Mouse (Mus musculus): Measurements from ENCODE around the gene Isx. TPM values are rescaled to one million over a fixed set of nuclear protein-coding genes. Genes with fewer than 3 reads are reported as not detected.

Isx gene
- polyA plus RNA-seq (2017; shearing (Covaris generic)) = not detected

DNA sequence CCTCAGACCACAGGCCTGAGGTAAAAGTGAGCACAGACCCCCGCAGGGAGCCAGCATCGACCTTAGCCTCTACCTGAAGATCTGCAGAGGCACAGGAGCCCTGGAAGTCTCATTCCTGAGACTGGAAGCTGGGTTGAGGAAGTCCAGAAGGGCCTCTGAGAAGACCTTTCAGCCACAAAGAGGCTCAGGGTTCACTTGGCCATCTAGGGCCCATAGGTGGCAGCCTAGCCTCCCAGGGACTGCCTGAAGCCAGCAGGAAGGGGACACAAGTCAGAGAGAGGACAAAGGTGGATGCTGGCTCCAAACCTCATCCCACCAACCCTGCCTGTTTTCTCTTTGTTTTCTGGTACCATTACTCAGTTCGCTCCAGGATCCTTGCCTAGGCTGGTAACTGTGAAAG lies at the start of gene Isx:
Gene Isx (plus strand): TSS at position 234 of the 400 bp plus-strand sequence.
- ATAC-seq = no peak

DNA sequence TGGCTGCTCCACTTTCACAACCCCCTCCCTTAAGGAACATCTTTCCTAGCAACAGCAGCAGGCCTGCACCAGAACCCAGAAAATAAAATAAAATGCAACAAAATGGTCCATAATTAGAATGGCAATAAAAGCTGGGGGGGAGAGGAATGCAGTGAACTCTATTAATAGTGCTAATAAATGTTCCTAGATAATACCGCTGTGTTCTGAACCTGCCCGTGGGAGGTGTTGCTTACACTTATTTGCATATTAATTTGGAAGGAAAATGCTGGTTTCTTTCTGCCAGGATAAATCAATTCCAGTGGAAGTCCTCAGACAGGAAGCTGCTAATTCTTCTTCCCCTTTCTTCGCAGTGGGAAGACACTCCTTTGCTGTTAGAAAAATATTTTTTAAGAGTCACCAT lies 45.3 kb upstream of the Isx start:
- ATAC-seq = no peak

DNA sequence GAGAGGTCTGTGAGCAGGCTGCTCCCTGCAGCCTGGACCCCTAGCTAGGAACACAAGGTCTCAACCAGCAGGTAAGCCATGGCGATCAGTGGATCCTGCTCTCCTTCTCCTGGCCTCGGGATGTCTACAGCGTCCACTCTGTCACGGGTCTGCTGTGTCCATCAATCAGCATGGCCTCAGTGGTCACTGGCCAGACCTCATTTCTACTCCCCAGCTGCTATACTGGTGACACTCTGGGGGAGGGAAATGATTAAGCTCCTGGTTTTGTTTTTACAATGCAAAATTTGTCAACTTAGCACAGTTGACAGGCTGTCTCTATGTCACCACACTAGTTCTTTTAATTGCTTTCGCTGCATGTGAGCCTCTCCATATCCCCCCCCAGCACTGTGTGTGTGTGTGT lies 41.7 kb upstream of the Isx start:
- no peak for ATAC-seq

DNA sequence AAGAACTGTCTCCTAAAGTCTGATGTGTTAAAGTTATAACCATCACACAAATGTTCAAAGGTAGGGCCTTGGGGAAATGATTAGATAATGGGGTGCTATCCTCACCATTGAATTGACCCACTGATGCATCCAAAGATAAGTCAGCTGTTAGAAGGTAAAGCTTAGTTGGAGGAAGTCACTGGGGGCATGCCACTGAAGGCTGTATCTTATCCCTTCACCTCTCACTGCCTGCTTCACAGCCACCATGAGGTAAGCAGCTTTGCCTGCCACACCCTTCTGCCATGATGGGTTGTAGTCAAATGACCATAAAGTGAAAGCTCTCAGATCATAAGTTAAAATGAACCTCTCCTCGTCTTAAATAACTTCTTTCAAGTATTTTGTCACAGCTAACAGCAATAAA lies 38.7 kb upstream of the Isx start:
- no peak for ATAC-seq

DNA sequence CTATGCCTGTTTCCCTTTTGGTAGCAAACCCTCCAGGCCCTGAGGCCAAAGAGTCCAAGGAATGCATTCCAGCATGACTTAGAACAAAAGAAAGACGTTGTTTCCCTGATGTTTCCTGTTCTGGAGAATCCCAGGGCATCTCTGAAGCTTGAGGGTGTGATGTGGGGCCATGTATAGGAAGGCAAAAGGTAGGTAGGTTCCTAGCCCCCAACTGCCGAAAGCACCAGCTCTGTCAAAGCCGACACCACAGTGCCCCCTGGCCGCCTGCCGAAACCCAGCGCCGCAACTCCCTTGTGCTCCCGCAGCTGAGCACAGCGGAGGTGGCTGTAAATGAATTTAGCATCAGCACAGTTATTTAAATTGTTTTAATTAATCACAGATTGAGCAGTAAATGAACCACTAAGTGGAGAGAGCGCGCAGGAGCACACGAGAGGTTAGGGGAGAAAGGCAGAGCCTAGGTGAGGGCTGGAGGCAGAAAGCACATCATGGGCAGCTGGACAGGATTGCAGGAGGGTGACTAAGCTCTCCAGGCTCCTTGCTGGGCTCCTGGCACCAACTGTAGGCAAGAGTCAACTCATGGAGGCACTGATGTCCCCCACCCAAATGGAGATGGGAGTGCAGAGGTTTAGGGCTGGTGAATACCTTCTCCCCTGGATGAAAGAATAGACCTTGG lies 25.5 kb upstream of the Isx start:
- no peak for ATAC-seq

DNA sequence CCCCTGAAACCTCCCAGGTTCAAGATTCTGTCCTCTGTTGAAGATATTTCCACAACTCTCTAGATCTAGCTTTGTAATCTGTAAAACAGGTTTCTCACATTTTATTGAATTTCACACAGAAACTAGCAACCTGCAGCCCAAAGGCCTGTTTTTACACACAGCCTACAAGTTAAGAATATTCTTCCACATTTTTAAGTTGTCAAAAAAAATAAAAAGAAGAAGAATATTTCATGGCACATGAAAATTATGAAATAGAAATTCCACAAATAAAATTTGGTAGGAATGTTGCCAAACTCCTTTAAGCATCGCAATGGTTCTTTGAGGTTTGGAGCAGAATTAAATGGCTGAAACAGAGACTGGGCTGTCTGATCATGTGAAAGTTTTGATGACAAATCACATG lies 24.3 kb upstream of the Isx start:
- ATAC-seq = no peak

DNA sequence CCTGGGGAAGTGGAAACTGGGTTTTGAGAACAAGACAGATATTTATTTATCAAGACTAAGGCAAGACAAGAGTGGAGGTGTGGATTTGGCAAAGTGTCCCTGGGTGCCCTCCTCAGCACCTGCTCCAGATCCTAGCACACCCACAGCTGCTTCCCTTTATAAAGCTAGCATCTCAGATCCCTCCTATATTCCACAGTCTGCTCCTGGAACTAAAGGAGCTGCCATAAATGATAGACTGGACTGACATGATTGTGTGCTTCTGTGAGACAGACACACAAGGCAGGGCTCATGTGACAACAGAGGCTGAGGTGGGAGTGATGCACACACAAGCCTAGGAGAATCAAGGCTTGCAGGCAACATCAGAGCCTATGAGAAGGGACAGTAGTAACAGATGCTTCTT lies 22.0 kb upstream of the Isx start:
- no peak for ATAC-seq

DNA sequence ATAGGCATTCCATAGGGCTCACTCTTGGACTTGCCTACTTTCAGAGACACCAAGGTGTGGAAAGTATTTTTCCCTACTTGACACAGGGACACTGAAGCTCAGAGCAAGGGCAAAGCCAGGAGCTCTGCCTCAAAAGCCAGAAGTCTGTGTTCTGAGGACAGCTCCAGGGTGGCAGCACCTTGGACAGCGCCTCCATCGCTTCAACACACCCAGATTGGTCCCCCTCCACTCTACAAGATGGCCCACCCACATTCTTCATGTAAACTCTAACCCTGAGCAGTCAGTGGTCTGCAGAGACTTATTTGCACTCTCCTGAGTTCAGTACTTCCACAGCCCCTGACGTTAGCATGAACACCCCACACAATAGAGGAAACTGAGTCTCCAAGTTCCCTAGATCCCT lies 21.1 kb upstream of the Isx start:
- no peak for ATAC-seq

DNA sequence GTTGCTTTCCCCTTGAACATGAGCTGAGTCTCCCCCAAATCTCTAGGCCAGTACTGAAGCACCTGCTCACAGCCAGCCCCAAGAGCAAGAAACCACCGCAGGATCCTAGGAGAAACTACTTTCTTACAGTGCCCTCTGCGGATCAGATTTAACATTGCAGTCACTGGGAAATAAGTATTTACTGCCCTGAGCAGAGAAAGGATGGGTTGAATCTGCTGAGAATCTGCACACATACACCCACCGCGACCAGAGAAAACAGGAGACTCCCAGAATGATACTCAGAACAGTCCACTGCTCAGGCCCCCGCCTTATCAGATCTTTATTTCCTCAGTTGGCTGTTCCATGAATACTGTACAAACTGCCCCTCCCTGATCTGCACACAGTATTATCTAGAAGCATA lies 19.5 kb upstream of the Isx start:
- ATAC-seq = no peak

DNA sequence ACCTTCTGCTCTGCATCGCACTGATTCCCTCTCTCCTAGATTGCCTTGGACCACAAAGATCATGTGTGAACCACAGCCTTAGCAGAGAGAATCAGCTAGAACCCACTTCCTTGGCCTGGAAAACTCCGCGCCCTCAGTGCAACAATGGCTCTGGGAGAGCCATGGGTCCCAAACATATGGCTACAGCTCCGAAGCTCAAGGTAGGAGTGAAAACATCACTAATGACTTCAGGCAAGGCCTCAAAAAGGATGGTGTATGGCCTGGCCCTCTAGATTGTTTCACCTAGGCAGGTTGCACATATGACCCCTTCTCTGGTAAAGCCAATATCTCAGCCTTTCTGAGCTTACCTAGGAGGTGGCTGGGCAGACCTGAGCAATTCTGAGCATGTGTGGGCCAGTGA lies 18.2 kb upstream of the Isx start:
- no peak for ATAC-seq

DNA sequence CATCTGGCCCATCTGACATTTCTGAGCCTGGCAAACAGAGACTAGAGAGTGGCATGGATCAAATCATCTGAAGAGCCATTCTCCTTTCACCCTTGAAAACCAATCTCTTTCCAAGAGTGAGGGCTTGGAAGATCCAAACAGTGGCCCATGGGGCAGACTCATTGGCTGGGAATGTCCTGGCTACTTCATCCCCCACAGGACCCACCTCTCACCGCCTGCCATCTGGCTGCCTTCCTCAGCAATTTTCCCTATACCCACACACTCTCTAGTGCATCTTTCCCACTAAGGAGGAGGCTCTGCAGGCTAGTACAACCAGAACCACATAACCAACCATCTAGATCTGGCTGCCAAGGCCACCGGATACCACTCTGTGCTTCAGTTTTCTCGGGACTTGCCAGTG lies 17.6 kb upstream of the Isx start:
- no peak for ATAC-seq

DNA sequence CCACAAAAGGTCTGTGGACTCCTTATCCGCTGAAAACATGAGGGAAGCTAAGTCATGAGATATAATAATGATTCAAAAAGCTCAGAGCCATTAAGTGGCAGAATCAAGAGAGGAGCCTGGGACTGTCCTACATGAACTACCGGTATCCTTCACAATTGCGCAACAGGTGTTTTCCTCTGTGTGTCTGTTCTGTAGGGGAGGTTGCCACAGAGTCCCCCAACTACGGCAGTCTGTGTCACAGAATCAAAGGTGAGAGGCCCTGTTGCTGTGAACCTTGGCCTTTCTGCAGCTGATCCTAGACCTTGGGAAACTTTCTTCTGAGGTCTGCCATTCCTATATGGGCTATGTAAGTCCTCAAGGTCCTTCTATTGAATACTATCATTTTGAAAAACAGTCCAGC lies 13.7 kb upstream of the Isx start:
- no peak for ATAC-seq

DNA sequence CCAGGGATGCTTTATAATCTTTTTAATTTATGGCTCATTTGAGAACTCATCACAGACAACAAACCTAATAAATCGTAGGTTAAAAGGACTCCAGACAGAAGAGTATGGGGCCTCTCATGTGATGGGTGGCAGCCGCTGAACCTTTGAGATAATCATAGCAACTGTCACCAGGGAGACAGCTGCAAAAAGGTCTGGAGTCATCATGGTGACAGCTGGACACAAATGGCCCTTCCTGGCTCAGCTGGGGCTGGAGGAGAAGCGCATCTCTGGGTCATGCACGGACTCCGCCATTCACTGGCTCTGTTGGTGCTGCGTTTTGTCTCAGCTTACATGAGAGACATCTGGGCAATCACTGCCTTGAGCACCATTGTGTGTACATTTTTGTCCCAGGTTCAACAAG lies 12.5 kb upstream of the Isx start:
- no peak for ATAC-seq

DNA sequence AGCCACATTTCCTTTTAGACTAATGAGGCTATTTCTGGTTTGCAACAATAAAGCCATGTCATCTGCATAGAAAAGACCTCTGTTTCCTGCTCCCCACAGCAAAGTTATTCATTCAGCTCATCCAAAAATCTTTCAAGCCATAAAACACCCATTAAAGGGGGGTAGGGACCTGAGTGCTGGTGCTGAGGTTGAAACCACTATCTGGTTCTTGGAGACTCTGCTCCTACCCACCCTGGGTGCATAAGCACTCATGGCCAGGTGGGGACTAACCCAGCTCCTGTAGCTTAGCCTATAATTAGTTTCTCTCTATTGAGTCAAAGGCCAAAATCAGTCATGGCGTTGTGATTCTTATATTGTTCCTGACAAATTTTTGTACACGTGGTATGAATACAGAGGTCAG lies 10.4 kb upstream of the Isx start:
- no peak for ATAC-seq

DNA sequence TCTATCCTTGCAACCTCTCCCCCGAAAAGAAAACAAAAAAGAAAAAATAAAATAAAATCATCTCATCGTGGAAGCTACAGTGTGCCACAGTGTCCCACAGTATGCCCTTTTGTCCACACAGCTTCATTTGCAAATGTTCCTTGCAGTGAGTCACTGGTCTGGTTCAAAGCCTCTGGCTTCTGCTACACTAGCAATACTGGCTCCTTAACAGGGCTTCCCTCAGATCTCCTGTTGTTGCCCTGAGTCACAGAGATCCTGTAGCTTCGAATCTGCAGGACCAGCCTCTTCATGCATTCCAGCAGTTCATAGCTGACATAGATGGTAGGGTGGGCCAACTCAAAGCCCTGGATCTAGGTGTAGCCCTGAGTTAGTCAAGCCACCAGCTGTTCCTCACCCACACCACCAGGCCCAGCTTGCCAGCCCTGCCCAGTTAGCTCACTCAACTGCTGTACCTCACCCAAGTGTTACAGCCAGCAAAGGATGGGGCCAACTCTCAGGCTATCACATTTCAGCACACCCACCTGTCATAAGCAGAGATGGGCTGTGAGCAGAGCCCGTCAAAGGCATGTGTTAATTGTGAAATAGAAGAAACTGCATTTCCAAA lies 2.5 kb upstream of the Isx start:
- ATAC-seq = no peak

DNA sequence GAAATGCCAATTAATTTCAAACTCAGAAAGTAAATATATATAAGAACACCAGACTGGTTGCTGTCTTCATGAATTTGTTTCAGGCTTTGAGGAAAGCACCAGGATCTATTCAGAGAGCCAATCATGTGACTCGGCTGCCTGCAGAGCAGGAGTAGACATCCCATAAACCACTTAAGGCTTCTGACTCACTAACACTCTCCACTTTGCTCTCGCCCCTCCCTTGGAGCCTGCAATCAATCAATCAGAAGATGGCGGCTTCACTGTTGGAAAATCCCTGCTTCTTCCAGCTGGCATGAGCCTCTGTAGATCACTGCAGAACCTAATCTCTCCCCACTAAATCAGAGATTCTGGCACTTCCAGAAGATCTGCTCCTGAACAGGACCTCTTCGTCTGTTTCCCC lies 1.3 kb upstream of the Isx start:
- no peak for ATAC-seq

DNA sequence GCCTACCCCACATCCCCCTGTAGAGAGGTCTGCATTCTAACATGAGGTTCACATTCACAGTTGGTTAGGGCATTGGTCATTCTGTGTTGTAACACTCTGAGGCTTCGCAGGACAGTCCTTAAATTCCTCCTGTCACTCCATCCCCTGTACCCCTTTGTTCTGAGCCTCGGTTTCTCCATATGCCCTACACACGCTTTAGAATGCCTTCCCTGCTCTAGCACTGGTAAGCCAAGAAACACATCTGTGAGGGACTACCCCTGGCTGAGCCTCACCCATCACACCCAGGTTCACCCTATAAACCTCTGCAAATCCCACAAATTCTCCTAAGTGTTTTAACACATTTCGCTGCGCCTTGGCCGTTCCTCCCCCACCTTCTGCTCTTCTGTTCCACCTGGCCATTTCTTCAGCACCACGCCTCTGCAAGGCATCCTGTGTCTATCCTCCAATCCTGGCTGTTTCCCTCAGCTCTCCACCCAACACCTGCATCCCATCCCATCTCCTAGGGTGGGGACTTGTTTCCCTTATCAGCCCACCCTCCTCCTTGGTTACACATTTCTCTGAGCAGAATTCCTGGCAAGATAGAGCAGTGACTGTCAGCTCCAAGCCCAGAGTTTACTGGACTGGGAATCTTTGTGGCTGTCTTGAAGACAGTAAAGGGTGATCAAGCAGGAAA lies 686 bp upstream of the Isx start:
- no peak for ATAC-seq

DNA sequence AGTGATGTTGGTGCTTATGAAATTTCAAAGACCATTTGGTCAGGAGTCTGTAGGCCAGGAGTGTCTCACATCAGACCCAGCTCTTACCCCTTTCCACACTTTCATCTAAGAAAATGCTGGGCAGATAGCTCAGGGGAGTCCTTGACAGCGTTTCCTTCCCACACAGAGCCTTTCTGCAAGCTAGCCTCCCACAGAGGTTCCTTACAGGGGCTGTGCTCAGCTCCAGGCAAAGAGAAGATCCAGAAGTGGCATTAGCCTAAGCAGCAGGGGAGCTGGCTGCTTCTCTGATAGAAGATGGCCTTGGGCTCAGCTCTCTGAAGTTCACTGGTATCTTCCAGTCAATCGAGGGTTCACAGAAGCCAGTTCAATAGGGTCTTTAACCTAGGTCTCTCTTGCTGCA lies 1.6 kb downstream of the Isx start:
- ATAC-seq = no peak

DNA sequence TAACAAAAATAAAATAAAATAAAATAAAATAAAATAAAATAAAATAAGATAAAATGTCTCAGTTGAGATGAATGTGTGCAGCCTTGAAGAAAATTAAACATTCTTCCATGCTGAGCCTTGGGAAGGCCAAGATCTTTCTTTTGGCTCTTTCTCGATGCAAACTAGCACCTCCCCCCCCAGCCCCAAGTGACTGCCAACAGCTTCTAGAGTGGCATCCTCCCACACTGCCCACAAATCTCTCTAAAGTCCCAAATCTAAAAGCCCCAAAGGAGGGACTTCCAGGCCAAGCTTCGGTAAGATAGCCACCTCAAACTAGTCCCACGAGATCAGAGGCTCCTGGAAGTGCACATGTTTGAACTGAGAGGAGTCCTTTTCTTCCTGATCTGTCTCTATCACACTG lies 5.7 kb downstream of the Isx start:
- no peak for ATAC-seq

DNA sequence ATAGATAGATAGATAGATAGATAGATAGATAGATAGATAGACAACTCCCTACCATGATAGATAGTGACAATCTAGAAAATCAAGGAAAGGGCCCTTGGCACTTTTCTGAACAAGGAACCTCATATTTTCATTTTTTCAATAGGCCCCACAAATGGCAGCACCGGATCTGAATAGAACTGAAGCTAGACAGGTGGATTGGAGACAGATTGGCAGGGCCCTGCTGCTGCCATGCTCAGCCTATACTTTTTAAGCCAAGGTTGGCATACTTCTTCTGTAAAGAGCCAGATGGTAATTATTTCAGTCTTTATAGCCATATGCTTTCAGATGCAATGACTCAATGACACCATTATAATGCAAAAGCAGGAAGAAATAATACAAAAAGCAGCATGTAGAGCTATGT lies 15.8 kb downstream of the Isx start:
- ATAC-seq = no peak

DNA sequence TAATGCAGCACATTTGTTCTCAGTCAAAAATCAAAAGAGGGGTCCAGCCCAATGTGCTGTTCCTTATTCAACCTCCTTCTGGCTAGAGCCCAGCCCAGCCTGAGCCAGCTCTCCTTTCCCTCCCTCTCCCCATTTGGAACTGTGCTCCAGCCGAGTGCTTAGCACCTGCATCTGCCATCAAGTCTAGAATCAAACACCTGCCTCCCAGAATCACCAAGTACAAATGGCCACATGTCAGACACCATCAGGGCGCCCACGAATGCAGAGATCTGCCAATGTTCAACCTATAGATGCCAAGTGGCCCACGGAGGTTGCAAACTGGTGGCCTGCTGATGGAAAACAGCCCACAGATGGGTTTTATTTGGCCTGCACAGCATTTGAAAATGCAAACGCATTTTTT lies 18.1 kb downstream of the Isx start:
- ATAC-seq = no peak

DNA sequence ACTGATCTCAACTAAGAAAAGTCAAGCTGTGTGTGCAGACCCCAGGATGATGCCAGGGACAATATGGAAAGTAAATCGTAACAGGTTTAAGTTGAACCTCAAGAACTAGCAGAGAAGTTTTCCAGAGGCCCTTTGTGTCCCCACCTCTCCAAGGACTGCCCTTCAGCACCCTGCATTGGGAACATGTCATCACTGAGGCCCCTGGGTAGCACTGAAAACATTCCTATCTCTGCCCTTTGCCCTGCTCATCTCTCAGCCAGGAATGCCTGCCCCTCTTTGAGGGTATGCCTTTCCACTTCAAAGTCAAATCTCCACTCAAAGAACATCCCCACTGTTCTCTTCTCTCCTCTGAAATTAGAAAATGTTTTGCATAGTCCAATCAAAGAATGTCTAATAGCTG lies 23.3 kb downstream of the Isx start:
- no peak for ATAC-seq

DNA sequence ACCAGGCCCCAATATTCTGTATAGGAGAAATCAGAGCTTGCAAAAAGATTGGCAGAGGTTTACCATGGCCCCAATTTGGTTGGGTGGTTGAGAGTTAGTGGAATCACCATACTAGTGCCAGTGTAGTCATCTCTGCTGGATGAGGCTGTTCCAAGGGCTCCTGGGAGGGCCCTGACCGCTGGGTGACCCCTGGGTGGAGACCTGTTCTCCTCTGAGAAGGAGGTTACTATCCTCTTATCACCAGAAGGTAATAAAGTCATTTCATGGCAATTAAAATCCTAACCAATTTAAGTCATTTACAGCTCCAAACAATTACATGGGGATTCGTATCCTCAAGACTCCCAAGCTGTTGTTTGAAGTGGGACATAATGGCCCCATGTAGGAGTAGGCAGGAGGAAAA lies 24.3 kb downstream of the Isx start:
- no peak for ATAC-seq

DNA sequence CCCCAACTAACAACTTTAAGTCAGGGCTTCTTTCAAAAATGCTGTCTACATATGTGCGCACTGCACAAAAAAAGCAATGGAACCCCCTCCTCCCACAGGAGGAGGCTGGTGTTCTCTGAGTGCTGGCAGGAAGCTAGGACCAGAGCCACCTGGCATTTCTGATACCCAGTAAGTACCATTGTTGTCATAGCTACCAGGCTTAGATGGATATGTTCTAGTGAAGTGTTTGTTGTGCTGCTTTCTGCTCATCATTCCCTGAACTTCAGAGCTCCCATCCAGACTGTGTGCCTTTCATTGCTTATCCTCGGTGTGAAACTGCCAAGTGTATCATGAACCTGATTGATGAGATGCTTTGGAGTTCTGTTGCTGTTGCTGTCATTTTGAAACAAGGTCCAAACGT lies 26.8 kb downstream of the Isx start:
- ATAC-seq = no peak

DNA sequence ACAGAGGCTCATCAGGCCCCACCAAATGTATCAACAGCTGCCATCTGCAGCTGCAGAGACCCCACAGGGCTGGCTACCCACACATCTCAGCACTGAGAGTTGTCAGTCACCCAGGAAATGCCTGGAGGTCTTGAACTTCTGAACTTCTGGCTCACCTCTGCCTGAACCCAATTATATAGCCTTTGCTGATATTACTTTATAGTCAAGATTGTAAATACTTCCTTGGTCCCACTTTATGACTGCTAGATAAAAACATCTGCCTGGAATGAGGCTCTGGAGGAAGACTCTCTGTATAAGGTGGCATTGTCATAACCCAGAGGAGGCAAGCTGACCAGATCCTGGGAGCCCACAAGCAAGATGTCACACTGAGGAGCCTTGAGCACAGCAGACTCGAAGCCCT lies 28.8 kb downstream of the Isx start:
- ATAC-seq = no peak

All from activated CD4-positive, CD25-positive, alpha-beta regulatory T cell, adult 4 months (primary cell).